Mouse (Mus musculus) adrenal gland (tissue): ENCODE data around the gene Ces3a.
"Not testable (repeated sequence)": the region's sequence is repeated elsewhere in the genome, so short reads cannot be mapped to it uniquely, and the experiment has no call there.

Experiments used
- intact Hi-C: fragments of 180-260 bp; cut with DNase I; formaldehyde crosslinking; loops from one replicate; pipeline ENCODE4 v1.15.1; 2025
- long read RNA-seq, 2 experiments: library from polyadenylated mRNA; unstranded; transcript quantifications; one replicate each; pipeline ENCODE4 v2.0.0; 2020; ENCODE audit warnings: borderline replicate concordance in 1 of 2; ENCODE audit not compliant: insufficient replicate concordance in 1 of 2

Ces3a gene
- long read RNA-seq, experiment 1, result 0 reads
- long read RNA-seq, experiment 2, result 0 reads

DNA sequence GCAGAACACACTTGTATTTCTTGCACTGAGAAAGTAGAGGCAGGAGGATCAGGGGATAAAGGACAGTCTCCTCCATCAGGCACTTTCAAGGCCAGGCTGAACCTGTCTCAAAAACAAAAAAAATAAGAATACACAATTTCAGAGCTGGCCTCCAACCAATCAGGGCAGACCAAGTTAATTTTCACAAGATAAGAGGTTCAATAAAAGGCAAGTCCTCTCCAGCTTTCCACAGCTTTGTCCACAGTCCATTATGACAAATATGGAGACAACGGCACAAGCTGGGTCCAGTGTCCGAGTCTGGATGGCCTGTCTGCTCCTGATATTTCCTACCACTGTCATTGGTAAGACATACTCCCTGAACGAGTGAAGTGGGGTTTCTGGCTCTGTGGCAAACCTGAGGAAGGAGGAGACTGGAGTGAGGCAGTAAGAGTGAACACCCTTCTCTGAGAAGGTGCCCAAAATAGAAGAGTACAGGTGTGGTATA is at the start of gene Ces3a:
TSS of gene Ces3a (plus strand) at position 231 of the 484 bp plus-strand sequence.
- intact Hi-C loops, result no loop called here

DNA sequence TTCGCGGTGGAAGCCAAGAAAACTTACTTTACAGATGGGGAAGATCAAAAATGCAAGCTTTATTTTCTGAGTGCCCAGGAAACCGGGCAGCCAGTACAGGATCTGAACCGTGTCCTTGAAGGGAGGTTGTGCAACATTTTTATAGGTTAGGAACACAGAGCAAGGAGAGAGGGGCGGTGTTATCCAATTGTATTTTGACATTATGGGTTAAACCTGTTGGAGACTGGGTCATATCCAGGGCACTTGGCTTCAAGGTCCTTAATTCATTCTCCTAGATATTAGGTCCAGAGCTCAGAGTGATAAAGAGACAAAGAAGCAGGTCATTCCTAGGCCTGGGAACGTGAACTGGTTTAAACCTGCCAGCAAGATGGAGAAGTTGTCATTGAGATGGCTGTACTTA is 49.2 kb upstream of the Ces3a start:
- intact Hi-C loops, result no loop called here

DNA sequence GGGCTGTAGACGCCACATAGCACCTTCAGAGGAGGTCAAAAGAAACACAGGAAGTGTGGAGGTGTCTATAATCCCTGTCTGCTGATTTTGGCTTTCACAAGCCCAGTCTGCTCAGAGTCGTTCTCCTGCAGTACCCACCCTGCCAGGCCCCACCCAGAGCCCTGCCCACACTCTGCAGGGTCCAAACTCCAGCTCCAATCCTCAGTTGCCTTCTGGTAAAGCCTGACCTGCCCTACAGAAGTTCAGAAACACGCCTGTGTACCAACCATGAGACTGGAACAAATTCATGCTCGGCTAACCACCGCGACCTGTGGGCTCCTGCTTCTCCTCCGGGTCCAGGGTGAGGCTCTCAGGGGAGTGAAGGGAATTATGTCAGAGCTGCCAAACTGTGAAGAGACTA is 47.8 kb upstream of the Ces3a start, which contains the start of gene Ces2h:
TSS of gene Ces2h (plus strand) at position 268 of the 400 bp plus-strand sequence.
- intact Hi-C loops, result no loop called here

DNA sequence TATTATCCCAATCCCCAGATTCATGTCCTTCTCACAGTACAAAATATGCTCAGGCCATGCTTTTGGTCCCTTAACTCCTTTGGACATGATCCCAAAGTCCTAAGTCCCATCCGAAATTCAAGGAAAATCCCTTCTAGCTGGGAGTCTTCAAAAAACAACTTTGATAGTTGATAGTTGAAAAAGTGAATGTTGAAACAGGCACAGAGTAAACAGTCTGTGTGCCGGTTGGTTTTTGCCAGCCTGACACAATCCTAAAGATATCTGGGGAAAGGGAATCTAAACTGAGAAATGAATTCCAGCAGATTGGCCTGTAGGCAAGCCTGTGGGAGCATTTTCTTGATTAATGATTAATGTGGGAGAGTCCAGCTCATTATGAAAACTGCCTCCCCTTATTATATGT is 38.4 kb upstream of the Ces3a start:
- intact Hi-C loops, result no loop called here

DNA sequence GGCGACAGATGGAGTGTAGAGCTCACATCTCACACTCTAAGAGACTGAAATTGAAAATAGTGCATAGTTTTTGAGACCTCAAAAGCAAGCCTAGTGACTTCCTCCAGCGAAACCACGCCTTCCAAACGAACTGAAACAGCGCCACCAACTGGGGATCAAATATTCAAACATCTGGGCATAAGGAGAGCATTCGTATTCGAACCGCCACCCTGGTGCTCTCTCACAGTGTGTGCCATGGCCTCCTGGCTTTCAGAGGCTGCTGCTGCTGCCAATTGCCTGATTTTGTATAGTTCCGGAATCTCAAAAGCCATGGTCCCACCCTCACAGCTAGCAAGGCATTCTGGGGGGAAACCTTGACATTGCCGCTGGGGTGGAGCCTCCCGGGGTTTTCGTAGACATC is 37.3 kb upstream of the Ces3a start:
- intact Hi-C loops, result no loop called here

DNA sequence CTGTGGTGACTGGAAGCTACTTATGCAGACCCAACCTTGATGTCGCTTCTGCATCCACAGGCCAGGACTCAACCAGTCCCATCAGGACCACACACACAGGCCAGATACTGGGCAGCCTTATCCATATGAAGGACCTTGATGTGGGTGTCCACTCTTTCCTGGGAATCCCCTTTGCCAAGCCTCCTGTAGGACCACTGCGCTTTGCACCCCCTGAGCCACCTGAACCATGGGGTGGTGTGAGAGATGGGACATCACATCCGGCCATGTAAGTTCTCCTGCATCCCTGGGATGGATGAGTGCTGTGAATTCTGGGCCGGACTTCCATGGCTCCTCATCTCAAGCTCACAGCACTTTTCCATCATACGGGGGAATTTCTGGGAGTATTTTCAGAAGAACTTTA is 34.0 kb upstream of the Ces3a start:
- intact Hi-C loops, result no loop called here

DNA sequence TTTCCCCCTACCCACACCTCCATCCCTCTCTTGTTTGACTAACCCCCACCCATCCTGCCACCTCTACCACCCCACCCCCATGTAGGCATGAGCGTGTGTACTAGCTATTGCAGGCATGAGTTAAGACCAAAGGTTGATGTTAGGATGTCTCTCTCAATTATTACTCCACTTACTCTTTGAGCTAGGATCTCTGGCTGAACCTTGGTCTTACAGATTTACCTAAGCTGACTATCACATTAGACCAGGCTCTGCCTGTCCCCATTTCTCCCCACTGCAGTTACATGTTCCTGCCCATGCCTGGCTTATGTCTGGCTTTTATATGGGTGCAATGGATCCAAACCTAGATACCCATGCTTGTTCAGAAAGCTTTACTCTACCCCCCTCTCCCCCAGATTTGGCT is 26.4 kb upstream of the Ces3a start:
- intact Hi-C loops, result no loop called here

DNA sequence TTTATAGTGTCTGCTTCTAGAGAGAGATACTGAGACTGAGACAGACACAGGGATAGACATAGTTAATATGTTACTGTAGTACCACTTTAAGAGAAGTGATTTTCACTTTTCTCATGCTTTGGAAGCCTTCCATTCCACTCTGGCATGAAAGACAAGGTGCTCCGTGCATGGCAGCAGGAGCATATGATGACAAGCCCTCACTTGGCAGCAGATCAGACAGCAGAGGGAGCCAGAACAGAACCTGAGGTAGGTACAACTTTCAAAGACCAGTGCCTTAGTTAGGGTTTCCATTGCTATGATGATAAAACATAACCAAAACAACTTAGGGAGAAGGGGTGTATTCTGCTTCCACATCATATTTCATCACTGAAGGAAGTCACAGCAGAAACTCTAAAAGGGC is 25.3 kb upstream of the Ces3a start:
- intact Hi-C loops, result no loop called here

DNA sequence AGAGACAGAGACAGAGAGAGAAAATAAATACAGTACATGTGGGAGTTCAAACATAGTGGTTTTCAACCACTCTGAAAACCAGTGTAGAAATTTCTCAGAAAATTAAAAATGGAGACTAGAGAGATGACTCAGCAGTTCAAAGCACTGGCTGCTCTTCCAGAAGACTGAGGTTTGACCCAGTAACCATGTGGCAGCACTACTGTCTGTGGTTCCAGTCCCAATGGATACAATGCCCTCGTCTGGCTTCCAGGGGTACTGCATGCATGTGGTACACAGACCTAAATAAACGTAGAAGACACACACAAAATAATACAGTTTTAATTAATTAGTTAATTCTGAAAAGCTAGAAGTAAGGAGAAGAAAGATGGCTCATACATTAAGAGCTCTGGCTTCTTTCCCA is 23.4 kb upstream of the Ces3a start:
- intact Hi-C loops, result no loop called here

DNA sequence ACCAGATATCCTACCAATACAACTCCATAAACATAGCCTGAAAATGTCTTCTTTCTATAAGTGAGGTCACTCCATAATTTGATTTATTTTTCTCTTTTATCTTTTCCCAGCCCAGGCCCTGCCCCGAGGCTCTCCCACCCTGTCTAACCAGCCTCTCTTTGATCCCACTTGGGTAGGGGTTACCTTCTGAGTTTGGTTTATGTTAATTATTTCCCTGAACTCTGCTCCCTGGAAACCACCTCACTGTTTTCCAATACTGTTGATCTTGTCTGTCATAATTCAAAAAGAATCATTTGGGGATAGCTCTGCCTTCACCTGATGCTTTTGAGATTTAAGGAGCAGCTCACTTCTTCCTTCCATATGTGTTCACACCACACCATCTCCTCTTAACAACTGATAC is 4.9 kb upstream of the Ces3a start:
- intact Hi-C loops, result no loop called here

DNA sequence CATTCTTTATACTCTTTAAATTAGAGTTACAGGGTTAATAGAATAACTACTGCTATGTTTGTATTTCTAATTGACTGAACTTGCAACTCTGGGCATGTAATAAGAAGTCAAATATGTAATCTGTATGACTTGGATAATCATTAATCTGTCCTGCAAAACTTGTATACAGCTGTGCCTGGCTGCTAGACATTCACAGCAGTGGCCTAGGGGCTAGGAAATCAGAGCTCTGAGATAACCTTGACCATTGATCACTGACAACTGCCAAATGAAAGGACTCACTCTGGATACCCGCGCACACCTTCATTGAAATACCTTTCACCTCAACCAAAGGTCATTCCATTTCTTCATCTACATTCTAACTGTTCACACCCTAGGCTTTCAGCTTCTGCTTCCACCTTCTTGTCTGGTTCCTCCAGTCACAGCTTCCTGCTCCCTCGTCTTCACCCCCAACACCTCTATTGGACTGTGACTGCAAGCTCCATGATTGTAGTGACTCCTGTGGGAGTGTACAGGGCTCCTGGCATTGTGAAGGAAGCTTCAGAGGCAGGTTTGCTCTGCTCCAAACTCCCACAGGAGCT is 2.5 kb upstream of the Ces3a start:
- intact Hi-C loops, result no loop called here

DNA sequence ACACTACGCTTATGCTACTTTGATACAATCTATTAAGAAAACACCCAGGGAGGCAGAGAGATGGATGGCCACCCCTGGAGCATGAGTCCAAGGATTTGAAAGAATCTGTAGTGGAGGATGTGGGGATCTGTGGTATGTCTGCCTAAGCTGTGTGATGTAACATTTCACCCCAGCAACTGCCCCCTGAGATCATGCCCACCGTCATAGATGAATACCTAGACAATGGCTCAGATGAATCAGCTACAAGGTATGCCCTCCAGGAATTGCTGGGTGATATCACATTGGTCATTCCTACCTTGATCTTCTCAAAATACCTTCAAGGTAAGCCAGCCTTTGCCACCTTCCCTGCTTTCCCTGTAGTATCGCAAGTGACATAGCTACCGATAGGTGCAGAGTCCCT is 7.8 kb downstream of the Ces3a start:
- intact Hi-C loops, result no loop called here

DNA sequence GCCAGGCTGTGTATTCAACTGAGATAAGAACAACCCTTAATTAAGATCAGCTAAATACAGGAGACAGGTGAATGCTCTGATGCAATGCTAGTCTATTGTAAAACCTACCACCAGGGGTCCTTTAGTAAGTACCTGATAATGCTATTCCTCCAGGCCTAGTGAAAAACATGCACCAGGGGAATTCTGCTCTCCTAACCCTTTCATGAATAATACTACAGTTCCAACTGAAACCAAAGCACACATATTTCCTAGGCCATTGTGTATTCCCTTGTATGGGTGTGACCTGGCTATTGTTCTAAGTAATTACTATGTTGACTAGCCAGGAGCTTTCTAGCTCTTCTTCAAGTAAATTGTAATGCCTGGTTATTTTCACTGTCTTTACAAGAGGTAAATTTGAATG is 11.7 kb downstream of the Ces3a start:
- intact Hi-C loops, result no loop called here

DNA sequence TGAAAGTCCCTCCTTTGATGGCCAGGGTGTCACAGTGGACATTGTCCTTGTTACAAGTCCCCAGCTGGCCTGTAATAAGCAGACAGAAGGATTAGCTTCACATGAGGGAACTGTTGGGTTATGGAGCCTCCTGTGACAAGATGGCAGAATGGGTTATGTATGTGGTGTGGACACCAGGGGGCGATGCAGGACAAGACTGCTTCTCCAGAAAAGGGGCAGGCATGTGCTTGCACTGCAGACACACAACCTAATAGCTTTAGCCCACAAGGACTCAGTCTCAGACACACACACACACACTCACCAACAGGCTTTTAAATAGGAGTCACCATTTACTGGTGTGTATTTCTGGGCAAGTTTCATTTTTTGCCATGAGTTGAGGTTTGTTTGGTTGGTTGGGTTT is 18.4 kb downstream of the Ces3a start:
- intact Hi-C loops, result no loop called here

DNA sequence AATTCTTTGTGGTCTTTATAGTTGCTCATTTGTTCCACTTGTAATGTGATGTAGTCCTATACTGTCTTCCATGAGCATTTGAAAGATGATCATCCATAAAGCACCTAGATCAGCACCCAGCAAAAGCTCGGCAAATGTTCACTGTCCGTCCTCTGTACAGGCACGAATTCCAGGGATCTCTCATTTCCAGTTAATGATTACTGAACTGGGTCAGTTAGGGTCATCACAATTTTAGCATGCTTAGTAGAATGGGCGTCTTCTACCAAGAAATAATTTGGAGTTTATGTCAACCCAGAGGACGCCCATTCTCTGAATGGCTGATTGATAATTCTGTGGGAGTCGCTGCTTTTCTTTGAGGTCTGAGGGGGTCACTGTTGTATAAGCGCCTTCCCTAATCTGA is 19.5 kb downstream of the Ces3a start:
- intact Hi-C loops, result not testable (repeated sequence)

DNA sequence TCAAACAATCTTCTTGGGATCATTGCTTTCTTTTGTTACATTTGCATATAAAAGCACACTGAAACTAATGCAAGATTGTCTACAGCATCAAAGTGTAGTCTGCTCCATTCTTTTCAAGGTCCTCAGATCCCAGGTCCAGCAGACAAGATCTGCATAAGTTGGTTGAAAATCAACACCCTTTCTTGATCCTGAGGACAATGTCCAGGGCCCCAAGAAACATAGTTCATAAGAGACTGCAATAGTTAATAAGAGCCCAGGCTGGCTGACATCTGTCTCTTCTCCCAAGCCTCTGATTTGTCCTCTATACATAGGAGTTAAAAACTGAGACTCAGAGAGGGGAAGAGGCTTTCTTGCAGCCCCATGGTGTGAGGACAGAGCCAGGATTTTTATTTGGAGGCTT is 20.6 kb downstream of the Ces3a start:
- intact Hi-C loops, result no loop called here

DNA sequence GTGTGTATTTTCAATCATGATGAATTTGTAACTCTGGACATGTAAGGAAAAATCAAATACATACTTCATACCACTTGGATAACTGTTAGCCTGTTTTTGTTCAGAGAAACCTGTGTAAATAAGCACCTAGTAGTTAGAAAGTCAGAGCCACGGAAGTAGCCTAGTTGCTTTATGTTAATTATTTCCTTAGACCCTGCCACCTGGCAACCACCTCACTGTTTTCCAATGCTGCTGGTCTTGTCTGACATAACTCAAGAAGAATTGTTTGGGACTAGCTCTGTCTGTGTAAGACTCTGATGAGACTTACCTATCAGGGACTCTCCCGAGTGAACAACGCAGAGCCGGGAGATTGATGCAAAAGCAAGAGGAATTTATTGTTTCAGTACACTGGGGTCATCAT is 28.2 kb downstream of the Ces3a start:
- intact Hi-C loops, result no loop called here

DNA sequence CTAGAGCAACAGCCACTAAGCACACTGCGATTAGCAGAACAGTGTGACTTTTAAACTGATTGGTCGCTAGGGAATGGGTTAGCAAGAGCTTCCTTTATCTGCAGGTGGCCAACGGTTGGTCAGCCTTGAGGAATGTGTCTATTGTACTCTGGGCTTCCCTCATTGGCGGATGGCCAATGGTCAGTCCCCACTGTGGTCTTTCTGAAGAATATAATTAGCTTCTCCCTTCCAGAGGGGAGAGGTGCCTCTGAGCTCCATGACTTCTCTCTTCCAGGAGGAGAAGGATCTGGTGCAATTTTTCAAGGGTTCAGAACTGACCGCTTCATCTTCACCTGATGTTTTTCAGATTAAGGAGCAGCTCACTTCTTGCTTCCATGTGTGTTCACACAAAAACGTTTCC is 28.7 kb downstream of the Ces3a start:
- intact Hi-C loops, result no loop called here

DNA sequence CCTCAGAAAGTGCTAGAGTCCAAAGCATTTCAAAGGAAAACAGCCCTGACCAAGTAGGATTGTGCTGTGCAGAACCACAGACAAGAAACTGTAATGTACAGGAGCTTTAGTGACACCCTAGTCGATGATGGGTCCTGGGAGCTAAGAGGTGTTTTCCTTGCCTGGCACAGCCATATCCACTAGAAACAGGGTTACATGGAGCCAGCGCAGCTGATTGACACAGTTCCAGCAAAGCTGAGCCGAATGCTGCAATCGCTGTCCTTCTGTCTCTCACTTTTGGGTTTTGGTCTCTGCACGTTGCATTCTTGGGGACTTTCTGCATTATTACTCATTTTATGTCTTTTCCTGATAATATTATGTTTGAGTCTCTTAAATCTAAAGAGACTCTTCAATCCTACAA is 30.2 kb downstream of the Ces3a start:
- intact Hi-C loops, result no loop called here

DNA sequence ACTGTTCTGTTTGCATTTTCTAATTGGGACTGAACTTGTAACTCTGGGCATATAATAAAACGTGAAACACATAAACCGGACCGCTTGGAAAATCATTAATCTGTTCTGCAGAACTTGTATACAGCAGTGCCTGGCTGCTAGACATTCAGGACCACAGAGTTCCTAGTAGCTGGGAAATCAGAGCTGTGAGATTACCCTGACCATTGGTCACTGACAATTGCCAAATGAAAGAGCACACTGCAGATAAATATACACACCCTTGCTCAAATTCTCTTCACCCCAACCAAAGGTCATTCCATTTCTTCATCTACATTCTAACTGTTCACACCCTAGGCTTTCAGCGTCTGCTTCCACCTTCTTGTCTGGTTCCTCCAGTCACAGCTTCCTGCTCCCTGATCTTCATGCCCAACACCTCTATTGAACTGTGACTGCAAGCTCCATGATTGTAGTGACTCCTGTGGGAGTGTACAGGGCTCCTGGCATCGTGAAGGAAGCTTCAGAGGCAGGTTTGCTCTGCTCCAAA is 32.5 kb downstream of the Ces3a start:
- intact Hi-C loops, result no loop called here

DNA sequence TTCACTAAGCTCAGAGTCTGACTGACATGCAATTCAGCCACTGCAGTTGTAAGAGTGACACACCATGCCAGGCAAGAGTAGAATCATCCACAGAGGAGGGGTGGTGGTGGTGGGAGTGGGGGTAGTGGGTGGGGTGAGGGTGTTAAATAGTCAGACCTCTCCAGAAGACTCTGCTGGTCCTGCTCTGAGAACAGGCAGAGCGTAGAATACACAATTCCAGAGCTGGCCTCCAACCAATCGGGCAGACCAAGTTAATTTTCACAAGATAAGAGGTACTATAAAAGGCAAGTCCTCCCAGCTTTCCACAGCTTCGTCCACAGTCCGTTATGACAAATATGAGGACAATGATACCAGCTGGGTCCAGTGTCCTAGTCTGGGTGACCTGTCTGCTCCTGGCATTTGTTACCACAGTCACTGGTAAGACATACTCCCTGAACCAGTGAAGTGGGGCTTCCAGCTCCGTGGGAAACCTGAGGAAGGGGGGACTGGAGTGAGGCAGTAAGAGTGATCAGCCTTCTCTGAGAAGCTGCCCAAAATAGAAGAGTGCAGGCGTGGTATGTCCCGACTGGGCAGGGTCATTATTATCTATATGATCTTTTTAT is 35.1 kb downstream of the Ces3a start, which contains the start of gene Ces3b:
TSS of gene Ces3b (plus strand) at position 305 of the 602 bp plus-strand sequence.
- intact Hi-C loops, result no loop called here

DNA sequence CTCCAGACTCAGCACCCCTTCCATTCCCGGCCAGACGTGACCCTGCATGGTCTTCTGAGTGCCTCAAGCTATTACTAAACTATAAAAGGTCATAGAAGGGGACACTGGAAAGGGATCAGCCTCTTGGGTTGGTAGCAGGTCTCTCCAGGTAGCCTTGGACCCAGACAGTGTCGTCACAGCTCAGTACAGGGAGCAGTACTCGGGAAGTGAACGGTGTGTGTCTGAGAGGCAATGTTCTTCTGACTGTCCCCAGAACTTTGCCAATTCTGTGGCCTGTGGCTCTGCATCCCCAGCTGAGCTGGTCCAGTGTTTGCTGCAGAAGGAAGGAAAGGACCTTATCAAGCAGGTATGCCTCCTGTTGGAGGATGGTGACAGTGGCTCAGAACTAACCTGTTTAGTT is 39.8 kb downstream of the Ces3a start:
- intact Hi-C loops, result not testable (repeated sequence)

DNA sequence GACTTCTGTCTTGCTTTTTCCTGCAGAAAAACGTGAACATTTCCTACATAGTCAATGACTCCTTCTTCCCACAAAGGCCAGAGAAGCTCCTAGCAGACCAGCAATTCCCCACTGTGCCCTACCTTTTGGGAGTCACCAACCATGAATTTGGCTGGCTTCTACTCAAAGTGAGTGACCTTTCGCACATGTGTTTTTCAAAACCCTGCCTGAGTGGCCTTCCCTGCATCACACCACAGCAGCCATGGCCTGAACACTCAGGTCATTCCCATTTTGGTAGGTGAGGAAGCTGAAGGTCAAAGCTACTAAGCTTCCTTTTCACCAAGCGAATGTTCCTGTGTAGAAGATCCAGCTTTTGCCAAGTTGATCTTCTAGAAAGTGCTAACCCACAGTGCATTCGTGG is 40.2 kb downstream of the Ces3a start:
- intact Hi-C loops, result no loop called here
